Mouse (Mus musculus) kidney, adult 2 months (tissue): ENCODE measurements around the gene Prkce. TPM values are rescaled to one million over a fixed set of nuclear protein-coding genes. Genes with fewer than 3 reads are reported as not detected.
A peak's percentile ranks its signal among the peaks of the same experiment; 100 is the strongest.

Source experiments
- DNase-seq: peaks from one replicate; pipeline ENCODE4 v3.0.0; 2021
- H3K27ac ChIP-seq: fragments of 200-500 bp; 2 replicates; pipeline ENCODE4 v1.5.1; 2012; ENCODE audit warnings: low read depth, low read length, control low read depth, inconsistent platforms; ENCODE audit not compliant: insufficient read depth
- H3K27me3 ChIP-seq: fragments of 200-500 bp; replicated peaks from 2 replicates; pipeline ENCODE4 v1.6.1; 2012; ENCODE audit warnings: mild to moderate bottlenecking, moderate library complexity, low read length, inconsistent platforms; ENCODE audit not compliant: control insufficient read depth, insufficient read depth
- H3K36me3 ChIP-seq: fragments of 200-500 bp; 2 replicates; pipeline ENCODE4 v1.6.1; 2012; ENCODE audit warnings: mild to moderate bottlenecking, moderate library complexity, low read length, inconsistent platforms; ENCODE audit not compliant: control insufficient read depth, insufficient read depth
- H3K4me1 ChIP-seq: fragments of 200-500 bp; 2 replicates; pipeline ENCODE4 v1.6.1; 2011; ENCODE audit warnings: low read length; ENCODE audit not compliant: control insufficient read depth, insufficient read depth
- H3K4me3 ChIP-seq: fragments of 200-500 bp; 2 replicates; pipeline ENCODE4 v1.5.1; 2011; ENCODE audit warnings: mild to moderate bottlenecking, low read depth, low read length, control low read depth; ENCODE audit not compliant: insufficient read depth
- CTCF ChIP-seq: fragments of 200-500 bp; conservative IDR thresholded peaks from 2 replicates; pipeline ENCODE4 v1.5.1; 2011; ENCODE audit warnings: low read depth, mild to moderate bottlenecking, control low read depth, low read length, moderate library complexity, mixed read lengths; ENCODE audit not compliant: insufficient read depth, insufficient read length
- POLR2A ChIP-seq: fragments of 200-500 bp; IDR thresholded peaks from one replicate; pipeline ENCODE4 v1.6.1; 2011; ENCODE audit warnings: low read depth, low read length, control low read depth
- WGBS: fragments of 180-500 bp; shearing (Covaris S2); methylation state at CpG from one replicate; pipeline ENCODE4 v1.1.7; 2018; 5-methylcytosine and 5-hydroxymethylcytosine counted together
- polyA plus RNA-seq: library from polyadenylated mRNA; depleted of rRNA; stranded (reverse); fragments of >200 nt; gene quantifications from 2 replicates; pipeline ENCODE4 v1.2.3, GENCODE M21; 2012

Prkce gene
- polyA plus RNA-seq, 1 experiment: 6.1 TPM

- WGBS: 85% methylated on average over 3 of the region's 3 CpGs
- Histone ChIP-seq H3K4me3 (no peak overlapping the region), H3K4me1 (no peaks in the 10 kb centered on the region), H3K27me3 (no peaks in the 10 kb centered on the region), H3K36me3 (no peaks in the 10 kb centered on the region), H3K27ac (no peak overlapping the region)
- TF ChIP-seq CTCF: no peak
- no peak for TF ChIP-seq POLR2A
- no peak for DNase-seq
These were observed 44.6 kb downstream of the Prkce start for GRCm38 (mm10) chr17:86212204-86212603.

- no peaks in the 10 kb centered on the region for H3K4me1 ChIP-seq
- WGBS: 83% methylated on average over 9 of the region's 9 CpGs
- TF ChIP-seq CTCF (no peak), POLR2A (no peak)
- no peak for DNase-seq
- H3K36me3 ChIP-seq: no peaks in the 10 kb centered on the region
- no peak overlapping the region for H3K4me3 ChIP-seq
- H3K27ac ChIP-seq: no peak overlapping the region
- no peaks in the 10 kb centered on the region for H3K27me3 ChIP-seq
These were observed 46.7 kb downstream of the Prkce start for GRCm38 (mm10) chr17:86214285-86214684.

- no peaks in the 10 kb centered on the region for H3K36me3 ChIP-seq
- no peak for TF ChIP-seq POLR2A
- TF ChIP-seq CTCF: no peak
- no peak for DNase-seq
- H3K27ac ChIP-seq: no peak overlapping the region
- H3K4me3 ChIP-seq: no peak overlapping the region
- no peaks in the 10 kb centered on the region for H3K27me3 ChIP-seq
- 91% methylated on average over 14 of the region's 14 CpGs for WGBS
- no peaks in the 10 kb centered on the region for H3K4me1 ChIP-seq
These were observed 47.2 kb downstream of the Prkce start for GRCm38 (mm10) chr17:86214741-86215140.

- Histone ChIP-seq H3K36me3 (no peaks in the 10 kb centered on the region), H3K27ac (no peak overlapping the region), H3K4me3 (no peak overlapping the region), H3K27me3 (no peaks in the 10 kb centered on the region), H3K4me1 (no peaks in the 10 kb centered on the region)
- 71% methylated on average over 7 of the region's 7 CpGs for WGBS
- DNase-seq: peak; percentile 77
- TF ChIP-seq CTCF (peak; percentile 90), POLR2A (no peak)
These were observed 48.2 kb downstream of the Prkce start for GRCm38 (mm10) chr17:86215771-86216170.

- H3K27ac ChIP-seq: no peak overlapping the region
- TF ChIP-seq CTCF (no peak), POLR2A (no peak)
- 53% methylated on average over 5 of the region's 5 CpGs for WGBS
- H3K4me1 ChIP-seq: no peaks in the 10 kb centered on the region
- DNase-seq: no peak
- H3K36me3 ChIP-seq: no peaks in the 10 kb centered on the region
- no peak overlapping the region for H3K4me3 ChIP-seq
- H3K27me3 ChIP-seq: no peaks in the 10 kb centered on the region
These were observed 49.9 kb downstream of the Prkce start for GRCm38 (mm10) chr17:86217468-86217867.

- no peak overlapping the region for H3K4me3 ChIP-seq
- 89% methylated on average over 11 of the region's 11 CpGs for WGBS
- no peaks in the 10 kb centered on the region for H3K27me3 ChIP-seq
- no peak for DNase-seq
- H3K27ac ChIP-seq: no peak overlapping the region
- H3K36me3 ChIP-seq: no peaks in the 10 kb centered on the region
- no peak for TF ChIP-seq POLR2A
- no peak for TF ChIP-seq CTCF
- no peaks in the 10 kb centered on the region for H3K4me1 ChIP-seq
These were observed 51.0 kb downstream of the Prkce start for GRCm38 (mm10) chr17:86218553-86218952.

- Histone ChIP-seq H3K27ac (no peak overlapping the region), H3K4me1 (peaks cover 3% of the 10 kb centered on the region; the same call in 1 of the 2 replicates), H3K4me3 (no peak overlapping the region), H3K36me3 (no peaks in the 10 kb centered on the region), H3K27me3 (no peaks in the 10 kb centered on the region)
- TF ChIP-seq CTCF: no peak
- TF ChIP-seq POLR2A: no peak
- DNase-seq: no peak
- WGBS: 86% methylated on average over 10 of the region's 10 CpGs
These were observed 58.1 kb downstream of the Prkce start for GRCm38 (mm10) chr17:86225488-86226186.

- Histone ChIP-seq H3K36me3 (no peaks in the 10 kb centered on the region), H3K27ac (no peak overlapping the region), H3K27me3 (no peaks in the 10 kb centered on the region), H3K4me3 (no peak overlapping the region), H3K4me1 (peaks cover 3% of the 10 kb centered on the region; the same call in 1 of the 2 replicates)
- 76% methylated on average over 8 of the region's 8 CpGs for WGBS
- DNase-seq: no peak
- TF ChIP-seq POLR2A (no peak), CTCF (no peak)
These were observed 58.6 kb downstream of the Prkce start for GRCm38 (mm10) chr17:86226198-86226597.
